Mouse (Mus musculus): Measurements from ENCODE around the gene Chmp2b. TPM values are rescaled to one million over a fixed set of nuclear protein-coding genes. Genes with fewer than 3 reads are reported as not detected.

Gene Chmp2b
- polyA plus RNA-seq, 1 experiment from 2014 or later, result 108 TPM

GRCm38 (mm10) chr16:65543676-65544293 lies 18.7 kb downstream of the Chmp2b start:
- H3K4me2 ChIP-seq (ENCODE audit: low read length), result no peak overlapping the region
- H3K9ac ChIP-seq (ENCODE audit: low read length), result no peak overlapping the region
- DNase-seq (ENCODE audit: low spot score), result no peak
- no peaks in the 10 kb centered on the region for H3K9me3 ChIP-seq (ENCODE audit: control insufficient read depth, low read length)
- WGBS, result 82% methylated on average over 11 of the region's 11 CpGs
- H3K27ac ChIP-seq (ENCODE audit: low read depth), result no peak overlapping the region
- H3K4me3 ChIP-seq (ENCODE audit: low read depth, low read length), result no peak overlapping the region
- H3K4me1 ChIP-seq (replicated peaks; ENCODE audit: control insufficient read depth, insufficient read depth, low read length), result no peaks in the 10 kb centered on the region; the same call in 1 of the 2 replicates
- H3K27me3 ChIP-seq (replicated peaks; ENCODE audit: control insufficient read depth, insufficient read depth, low read length), result no peaks in the 10 kb centered on the region
- H3K36me3 ChIP-seq (ENCODE audit: control insufficient read depth, insufficient read depth, low read length), result peaks cover 51% of the 10 kb centered on the region
- no peak for ATAC-seq (replicated peaks; ENCODE audit: low FRiP score, low TSS enrichment, low read depth)

GRCm38 (mm10) chr16:65533315-65533999 lies 29.1 kb downstream of the Chmp2b start:
- no peaks in the 10 kb centered on the region for H3K27me3 ChIP-seq (replicated peaks; ENCODE audit: control insufficient read depth, insufficient read depth, low read length)
- H3K36me3 ChIP-seq (ENCODE audit: control insufficient read depth, insufficient read depth, low read length), result peaks cover 3% of the 10 kb centered on the region; the same call in 1 of the 2 replicates
- no peaks in the 10 kb centered on the region for H3K9me3 ChIP-seq (ENCODE audit: control insufficient read depth, low read length)
- no peaks in the 10 kb centered on the region for H3K4me1 ChIP-seq (replicated peaks; ENCODE audit: control insufficient read depth, insufficient read depth, low read length)
- DNase-seq (ENCODE audit: low spot score) (no peak), ATAC-seq (replicated peaks; ENCODE audit: low FRiP score, low TSS enrichment, low read depth) (no peak)
- no peak overlapping the region for H3K27ac ChIP-seq (ENCODE audit: low read depth)
- no peak overlapping the region for H3K4me3 ChIP-seq (ENCODE audit: low read depth, low read length)
- no peak overlapping the region for H3K9ac ChIP-seq (ENCODE audit: low read length)
- no peak overlapping the region for H3K4me2 ChIP-seq (ENCODE audit: low read length)
- 33% methylated on average over 12 of the region's 12 CpGs for WGBS

- Histone ChIP-seq H3K27me3 (replicated peaks; ENCODE audit: control insufficient read depth, insufficient read depth, low read length) (no peaks in the 10 kb centered on the region), H3K27ac (ENCODE audit: low read depth) (no peak overlapping the region), H3K36me3 (ENCODE audit: control insufficient read depth, insufficient read depth, low read length) (no peaks in the 10 kb centered on the region), H3K4me3 (ENCODE audit: low read depth, low read length) (no peak overlapping the region), H3K4me2 (ENCODE audit: low read length) (no peak overlapping the region), H3K9ac (ENCODE audit: low read length) (no peak overlapping the region), H3K9me3 (ENCODE audit: control insufficient read depth, low read length) (no peaks in the 10 kb centered on the region), H3K4me1 (replicated peaks; ENCODE audit: control insufficient read depth, insufficient read depth, low read length) (no peaks in the 10 kb centered on the region)
- DNase-seq (ENCODE audit: low spot score), result no peak
- no peak for ATAC-seq (replicated peaks; ENCODE audit: low FRiP score, low TSS enrichment, low read depth)
- WGBS, result 46% methylated on average over 8 of the region's 8 CpGs
Measured at GRCm38 (mm10) chr16:65531663-65532062, 30.9 kb downstream of the Chmp2b start.

- H3K36me3 ChIP-seq (ENCODE audit: control insufficient read depth, insufficient read depth, low read length), result no peaks in the 10 kb centered on the region
- H3K9me3 ChIP-seq (ENCODE audit: control insufficient read depth, low read length), result no peaks in the 10 kb centered on the region
- 22% methylated on average over 5 of the region's 5 CpGs for WGBS
- H3K4me3 ChIP-seq (ENCODE audit: low read depth, low read length), result no peak overlapping the region
- no peak overlapping the region for H3K27ac ChIP-seq (ENCODE audit: low read depth)
- DNase-seq (ENCODE audit: low spot score), result no peak
- H3K4me1 ChIP-seq (replicated peaks; ENCODE audit: control insufficient read depth, insufficient read depth, low read length), result no peaks in the 10 kb centered on the region
- H3K27me3 ChIP-seq (replicated peaks; ENCODE audit: control insufficient read depth, insufficient read depth, low read length), result no peaks in the 10 kb centered on the region
- no peak for ATAC-seq (replicated peaks; ENCODE audit: low FRiP score, low TSS enrichment, low read depth)
- no peak overlapping the region for H3K4me2 ChIP-seq (ENCODE audit: low read length)
- no peak overlapping the region for H3K9ac ChIP-seq (ENCODE audit: low read length)
Measured at GRCm38 (mm10) chr16:65529589-65529988, 32.9 kb downstream of the Chmp2b start.

GRCm38 (mm10) chr16:65526695-65527094 lies 35.8 kb downstream of the Chmp2b start:
- no peak overlapping the region for H3K27ac ChIP-seq (ENCODE audit: low read depth)
- no peak overlapping the region for H3K4me3 ChIP-seq (ENCODE audit: low read depth, low read length)
- H3K4me1 ChIP-seq (replicated peaks; ENCODE audit: control insufficient read depth, insufficient read depth, low read length), result no peaks in the 10 kb centered on the region
- no peak for DNase-seq (ENCODE audit: low spot score)
- H3K9ac ChIP-seq (ENCODE audit: low read length), result no peak overlapping the region
- WGBS, result 87% methylated on average over 5 of the region's 5 CpGs
- H3K9me3 ChIP-seq (ENCODE audit: control insufficient read depth, low read length), result no peaks in the 10 kb centered on the region
- no peaks in the 10 kb centered on the region for H3K27me3 ChIP-seq (replicated peaks; ENCODE audit: control insufficient read depth, insufficient read depth, low read length)
- no peak overlapping the region for H3K4me2 ChIP-seq (ENCODE audit: low read length)
- no peaks in the 10 kb centered on the region for H3K36me3 ChIP-seq (ENCODE audit: control insufficient read depth, insufficient read depth, low read length)
- no peak for ATAC-seq (replicated peaks; ENCODE audit: low FRiP score, low TSS enrichment, low read depth)

GRCm38 (mm10) chr16:65526004-65526403 lies 36.5 kb downstream of the Chmp2b start:
- H3K4me1 ChIP-seq (replicated peaks; ENCODE audit: control insufficient read depth, insufficient read depth, low read length), result no peaks in the 10 kb centered on the region
- H3K27ac ChIP-seq (ENCODE audit: low read depth), result no peak overlapping the region
- DNase-seq (ENCODE audit: low spot score) (no peak), ATAC-seq (replicated peaks; ENCODE audit: low FRiP score, low TSS enrichment, low read depth) (no peak)
- no peaks in the 10 kb centered on the region for H3K27me3 ChIP-seq (replicated peaks; ENCODE audit: control insufficient read depth, insufficient read depth, low read length)
- H3K4me3 ChIP-seq (ENCODE audit: low read depth, low read length), result no peak overlapping the region
- no peak overlapping the region for H3K4me2 ChIP-seq (ENCODE audit: low read length)
- no peaks in the 10 kb centered on the region for H3K36me3 ChIP-seq (ENCODE audit: control insufficient read depth, insufficient read depth, low read length)
- no peak overlapping the region for H3K9ac ChIP-seq (ENCODE audit: low read length)
- 91% methylated on average over 2 of the region's 2 CpGs for WGBS
- H3K9me3 ChIP-seq (ENCODE audit: control insufficient read depth, low read length), result no peaks in the 10 kb centered on the region

- no peak within 1 kb of the TSS for H3K4me2 ChIP-seq (ENCODE audit: low read length)
Measured at GRCm38 (mm10) chr16:65520211-65520610, 42.3 kb downstream of the Chmp2b start, which contains the start of gene Pou1f1. Gene Pou1f1 (plus strand): TSS chr16:65520511.

GRCm38 (mm10) chr16:65514223-65514622 lies 48.3 kb downstream of the Chmp2b start:
- Histone ChIP-seq H3K27ac (ENCODE audit: low read depth) (no peak overlapping the region), H3K27me3 (replicated peaks; ENCODE audit: control insufficient read depth, insufficient read depth, low read length) (no peaks in the 10 kb centered on the region), H3K9ac (ENCODE audit: low read length) (no peak overlapping the region), H3K4me2 (ENCODE audit: low read length) (no peak overlapping the region), H3K4me3 (ENCODE audit: low read depth, low read length) (no peak overlapping the region), H3K9me3 (ENCODE audit: control insufficient read depth, low read length) (no peaks in the 10 kb centered on the region), H3K4me1 (replicated peaks; ENCODE audit: control insufficient read depth, insufficient read depth, low read length) (no peaks in the 10 kb centered on the region), H3K36me3 (ENCODE audit: control insufficient read depth, insufficient read depth, low read length) (no peaks in the 10 kb centered on the region)
- 65% methylated on average over 7 of the region's 7 CpGs for WGBS
- ATAC-seq (replicated peaks; ENCODE audit: low FRiP score, low TSS enrichment, low read depth) (no peak), DNase-seq (ENCODE audit: low spot score) (no peak)

More at GRCm38 (mm10) chr16:65520211-65520610, 42.3 kb downstream of the Chmp2b start, which contains the start of gene Pou1f1:
- 68% methylated on average over 6 of the region's 6 CpGs for WGBS
- DNase-seq (ENCODE audit: low spot score), result no peak
- no peaks in the 10 kb centered on the region for H3K9me3 ChIP-seq (ENCODE audit: control insufficient read depth, low read length)
- ATAC-seq (replicated peaks; ENCODE audit: low FRiP score, low TSS enrichment, low read depth), result no peak
- no peak within 1 kb of the TSS for H3K4me3 ChIP-seq (ENCODE audit: low read depth, low read length)
- H3K27ac ChIP-seq (ENCODE audit: low read depth), result no peak within 1 kb of the TSS
- H3K36me3 ChIP-seq (ENCODE audit: control insufficient read depth, insufficient read depth, low read length), result no peaks in the 10 kb centered on the region
- no peaks in the 10 kb centered on the region for H3K27me3 ChIP-seq (replicated peaks; ENCODE audit: control insufficient read depth, insufficient read depth, low read length)
- no peaks in the 10 kb centered on the region for H3K4me1 ChIP-seq (replicated peaks; ENCODE audit: control insufficient read depth, insufficient read depth, low read length)
- H3K9ac ChIP-seq (ENCODE audit: low read length), result no peak within 1 kb of the TSS

GRCm38 (mm10) chr16:65497049-65497448 lies 65.5 kb downstream of the Chmp2b start:
- Histone ChIP-seq H3K27ac (ENCODE audit: low read depth) (no peak overlapping the region), H3K4me1 (replicated peaks; ENCODE audit: control insufficient read depth, insufficient read depth, low read length) (no peaks in the 10 kb centered on the region), H3K4me2 (ENCODE audit: low read length) (no peak overlapping the region), H3K27me3 (replicated peaks; ENCODE audit: control insufficient read depth, insufficient read depth, low read length) (no peaks in the 10 kb centered on the region), H3K9me3 (ENCODE audit: control insufficient read depth, low read length) (no peaks in the 10 kb centered on the region), H3K9ac (ENCODE audit: low read length) (no peak overlapping the region), H3K4me3 (ENCODE audit: low read depth, low read length) (no peak overlapping the region), H3K36me3 (ENCODE audit: control insufficient read depth, insufficient read depth, low read length) (no peaks in the 10 kb centered on the region)
- ATAC-seq (replicated peaks; ENCODE audit: low FRiP score, low TSS enrichment, low read depth) (no peak), DNase-seq (ENCODE audit: low spot score) (no peak)
- 36% methylated on average over 2 of the region's 2 CpGs for WGBS

Measured in intestine, embryonic 14.5 days (tissue).